Mouse (Mus musculus): Measurements from ENCODE around the gene Pex3. TPM values are rescaled to one million over a fixed set of nuclear protein-coding genes. Genes with fewer than 3 reads are reported as not detected.

Pex3 gene
- polyA plus RNA-seq, 1 experiment from 2014 or later = 33.8 TPM

DNA sequence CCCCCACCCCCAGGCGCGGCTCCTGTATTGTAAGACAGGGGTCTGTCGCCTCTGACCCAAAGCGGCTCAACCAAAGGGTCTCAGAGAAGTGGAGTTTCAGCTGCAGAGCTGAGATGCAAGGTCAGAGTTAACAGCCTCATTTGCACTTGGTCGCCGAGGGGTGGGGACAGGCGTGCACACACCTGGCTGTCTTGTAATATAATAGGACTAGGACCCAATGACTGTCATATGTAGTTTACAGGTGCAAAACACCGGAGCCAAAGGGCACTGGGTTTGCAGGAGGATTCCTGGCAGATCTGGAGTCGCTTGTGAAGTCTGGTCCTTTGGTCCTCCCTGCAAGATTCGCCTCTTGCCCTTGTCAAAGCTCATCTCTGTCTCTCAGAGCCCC is 78.4 kb downstream of the Pex3 start:
- H3K9ac ChIP-seq (replicated peaks; ENCODE audit: low read depth, low read length) = peak overlapping the region; percentile 73
- H3K27me3 ChIP-seq (replicated peaks; ENCODE audit: control insufficient read depth, insufficient read depth, low read length) = peaks cover 3% of the 10 kb centered on the region
- H3K4me1 ChIP-seq (replicated peaks; ENCODE audit: control insufficient read depth, insufficient read depth, low read length) = peaks cover 12% of the 10 kb centered on the region
- peak overlapping the region; percentile 67 for H3K4me3 ChIP-seq (replicated peaks; ENCODE audit: low read length)
- no peaks in the 10 kb centered on the region for H3K9me3 ChIP-seq (ENCODE audit: control insufficient read depth, low read length)
- WGBS = 5% methylated on average over 10 of the region's 10 CpGs
- H3K36me3 ChIP-seq (ENCODE audit: control insufficient read depth, insufficient read depth) = no peaks in the 10 kb centered on the region
- no peak; the same call in 1 of the 2 replicates for ATAC-seq
- peak overlapping the region; percentile 100 for H3K4me2 ChIP-seq (ENCODE audit: low read length)
- H3K27ac ChIP-seq (ENCODE audit: low read length) = no peak overlapping the region

Other genes starting within 250 kb of the Pex3 start
- gene Phactr2, start 78.7 kb downstream of the Pex3 start, polyA plus RNA-seq (2015; fragmentation: Nextera tagmentation; extraction: Ambion mirVana) = 8.1 and 9.4 TPM in 2 replicates
- 22.4 and 33.1 TPM in 2 replicates for gene Fuca2, start 53.6 kb downstream of the Pex3 start, polyA plus RNA-seq (2015; fragmentation: Nextera tagmentation; extraction: Ambion mirVana)
- 2.2 and 2.6 TPM in 2 replicates for gene Adat2, start 248 bp downstream of the Pex3 start, polyA plus RNA-seq (2015; fragmentation: Nextera tagmentation; extraction: Ambion mirVana)